Mouse (Mus musculus) MEL (cell line): ENCODE data around the gene Radil. TPM values are rescaled to one million over a fixed set of nuclear protein-coding genes. Genes with fewer than 3 reads are reported as not detected.

Experiments used
- DNase-seq: peaks from one replicate; pipeline ENCODE4 v3.0.0; 2011; ENCODE audit warnings: low read depth, low spot score
- H3K27ac ChIP-seq: 2 replicates; pipeline ENCODE4 v1.5.1; 2012; ENCODE audit warnings: low read depth, mild to moderate bottlenecking, control low read depth, low read length, moderate library complexity; ENCODE audit not compliant: control insufficient read depth
- H3K27me3 ChIP-seq, 2 experiments: fragments of 150-350 bp in 1 of 2; sonication (generic) in 1 of 2; 2 replicates each; pipeline ENCODE4 v1.6.1; 2012; ENCODE audit warnings: low read length in 2 of 2, mild to moderate bottlenecking in 2 of 2, improper control_type of control experiment in 1 of 2, moderate library complexity in 1 of 2; ENCODE audit not compliant: insufficient read depth in 2 of 2, control insufficient read depth in 1 of 2
- H3K36me3 ChIP-seq, 2 experiments: 2 replicates each; pipeline ENCODE4 v1.6.1; 2012 to 2014; ENCODE audit warnings: low read length in 2 of 2, improper control_type of control experiment in 1 of 2, inconsistent platforms in 1 of 2, mild to moderate bottlenecking in 1 of 2; ENCODE audit not compliant: insufficient read depth in 2 of 2, control insufficient read depth in 1 of 2
- H3K4me1 ChIP-seq, 2 experiments: fragments of 150-350 bp in 1 of 2; sonication (generic) in 1 of 2; 2 replicates each; pipeline ENCODE4 v1.6.1; 2012; ENCODE audit warnings: low read length in 2 of 2, improper control_type of control experiment in 1 of 2, mild to moderate bottlenecking in 1 of 2; ENCODE audit not compliant: insufficient read depth in 2 of 2, control insufficient read depth in 1 of 2
- H3K4me3 ChIP-seq, 2 experiments: fragments of 150-350 bp in 1 of 2; sonication (generic) in 1 of 2; 2 replicates each; pipeline ENCODE4 v1.5.1; 2012; ENCODE audit warnings: low read depth in 2 of 2, low read length in 2 of 2, mild to moderate bottlenecking in 2 of 2, moderate library complexity in 2 of 2, control low read depth in 1 of 2, improper control_type of control experiment in 1 of 2; ENCODE audit not compliant: control insufficient read depth in 1 of 2, insufficient read depth in 1 of 2
- H3K79me2 ChIP-seq: 2 replicates; pipeline ENCODE4 v1.6.1; 2012; ENCODE audit warnings: mild to moderate bottlenecking, low read length, moderate library complexity; ENCODE audit not compliant: control insufficient read depth, poor library complexity, insufficient read depth
- H3K9ac ChIP-seq: 2 replicates; pipeline ENCODE4 v1.6.1; 2012; ENCODE audit warnings: low read depth, mild to moderate bottlenecking, control low read depth, low read length, moderate library complexity; ENCODE audit not compliant: control insufficient read depth, poor library complexity, severe bottlenecking
- H3K9me3 ChIP-seq: fragments of 150-350 bp; sonication (generic); replicated peaks from 2 replicates; pipeline ENCODE4 v1.6.1; 2012; ENCODE audit warnings: mild to moderate bottlenecking, low read length, improper control_type of control experiment, moderate library complexity; ENCODE audit not compliant: insufficient read depth
- BHLHE40 ChIP-seq: IDR thresholded peaks from 2 replicates; pipeline ENCODE4 v1.6.1; 2012; ENCODE audit warnings: low read depth, mild to moderate bottlenecking, inconsistent platforms, low read length, improper control_type of control experiment, borderline replicate concordance
- CTCF ChIP-seq, 3 experiments: IDR thresholded peaks in 2 of 3; conservative IDR thresholded peaks in 1 of 3; 2 replicates each; pipeline ENCODE4 v1.5.1; 2011 to 2012; ENCODE audit warnings: low read length in 3 of 3, low read depth in 2 of 3, mild to moderate bottlenecking in 2 of 3, improper control_type of control experiment in 1 of 3, inconsistent platforms in 1 of 3, mixed read lengths in 1 of 3, moderate library complexity in 1 of 3; ENCODE audit not compliant: control insufficient read depth in 1 of 3, insufficient read depth in 1 of 3, poor library complexity in 1 of 3, severe bottlenecking in 1 of 3
- E2F4 ChIP-seq: IDR thresholded peaks from 2 replicates; pipeline ENCODE4 v1.6.1; 2011; ENCODE audit warnings: low read depth, low read length, improper control_type of control experiment, borderline replicate concordance
- ELF1 ChIP-seq: IDR thresholded peaks from 2 replicates; pipeline ENCODE4 v1.6.1; 2014; ENCODE audit warnings: low read depth, mild to moderate bottlenecking, inconsistent platforms, low read length, improper control_type of control experiment, moderate library complexity
- EP300 ChIP-seq, 2 experiments: IDR thresholded peaks; 2 replicates each; pipeline ENCODE4 v1.6.1; 2011; ENCODE audit warnings: improper control_type of control experiment in 2 of 2, low read length in 2 of 2, low read depth in 1 of 2, mild to moderate bottlenecking in 1 of 2
- MAX ChIP-seq: IDR thresholded peaks from 2 replicates; pipeline ENCODE4 v1.6.1; 2011; ENCODE audit warnings: low read length, improper control_type of control experiment
- MEF2A ChIP-seq: IDR thresholded peaks from 2 replicates; pipeline ENCODE4 v1.6.1; 2014; ENCODE audit warnings: low read depth, mild to moderate bottlenecking, inconsistent platforms, low read length, improper control_type of control experiment; ENCODE audit not compliant: poor library complexity, insufficient replicate concordance, severe bottlenecking; ENCODE audit errors: extremely low read depth
- MYB ChIP-seq: IDR thresholded peaks from 2 replicates; pipeline ENCODE4 v1.6.1; 2011; ENCODE audit warnings: mild to moderate bottlenecking, low read depth, low read length, improper control_type of control experiment
- NELFE ChIP-seq: IDR thresholded peaks from 2 replicates; pipeline ENCODE4 v1.6.1; 2011; ENCODE audit warnings: low read depth, low read length, improper control_type of control experiment
- NRF1 ChIP-seq: IDR thresholded peaks from 2 replicates; pipeline ENCODE4 v1.6.1; 2014; ENCODE audit warnings: low read depth, mild to moderate bottlenecking, inconsistent platforms, low read length, improper control_type of control experiment, moderate library complexity; ENCODE audit not compliant: poor library complexity, insufficient read depth, severe bottlenecking
- POLR2AphosphoS5 ChIP-seq: IDR thresholded peaks from 2 replicates; pipeline ENCODE4 v1.6.1; 2012; ENCODE audit warnings: low read depth, borderline replicate concordance, mild to moderate bottlenecking, inconsistent platforms, low read length, moderate library complexity, mixed read lengths
- RAD21 ChIP-seq: IDR thresholded peaks from 2 replicates; pipeline ENCODE4 v1.6.1; 2011; ENCODE audit warnings: mild to moderate bottlenecking, low read depth, low read length, improper control_type of control experiment
- RCOR1 ChIP-seq: IDR thresholded peaks from 2 replicates; pipeline ENCODE4 v1.6.1; 2012; ENCODE audit warnings: low read depth, mild to moderate bottlenecking, inconsistent platforms, low read length, improper control_type of control experiment
- TAL1 ChIP-seq: IDR thresholded peaks from 2 replicates; pipeline ENCODE4 v1.6.1; 2012; ENCODE audit warnings: mild to moderate bottlenecking, inconsistent platforms, low read length, moderate library complexity, mixed read lengths
- TBP ChIP-seq: IDR thresholded peaks from 2 replicates; pipeline ENCODE4 v1.8.0; 2011; ENCODE audit warnings: low read depth, low read length, improper control_type of control experiment
- TCF12 ChIP-seq: IDR thresholded peaks from 2 replicates; pipeline ENCODE4 v1.6.1; 2014; ENCODE audit warnings: low read depth, mild to moderate bottlenecking, inconsistent platforms, low read length, improper control_type of control experiment, moderate library complexity
- USF1 ChIP-seq: IDR thresholded peaks from 2 replicates; pipeline ENCODE4 v1.6.1; 2014; ENCODE audit warnings: low read depth, mild to moderate bottlenecking, inconsistent platforms, low read length, improper control_type of control experiment, moderate library complexity
- ZKSCAN1 ChIP-seq: IDR thresholded peaks from 2 replicates; pipeline ENCODE4 v1.6.1; 2012; ENCODE audit warnings: low read depth, mild to moderate bottlenecking, inconsistent platforms, low read length, improper control_type of control experiment, moderate library complexity
- ZMIZ1 ChIP-seq: IDR thresholded peaks from 2 replicates; pipeline ENCODE4 v1.6.1; 2012; ENCODE audit warnings: low read depth, mild to moderate bottlenecking, inconsistent platforms, low read length, improper control_type of control experiment, moderate library complexity
- ZNF384 ChIP-seq: IDR thresholded peaks from 2 replicates; pipeline ENCODE4 v1.6.1; 2012; ENCODE audit warnings: low read depth, mild to moderate bottlenecking, inconsistent platforms, low read length, improper control_type of control experiment
- polyA plus RNA-seq, 2 experiments: library from polyadenylated mRNA; stranded (reverse) in 1 of 2; unstranded in 1 of 2; fragments of >175 nt in 1 of 2; fragments of >200 nt in 1 of 2; gene quantifications; 2 replicates each; pipeline versions ENCODE4 v1.2.1 to v1.2.4; 2012; ENCODE audit warnings: low replicate concordance in 2 of 2, low read depth in 1 of 2; ENCODE audit not compliant: insufficient read length in 2 of 2, insufficient read depth in 1 of 2, missing spikeins in 1 of 2
- total RNA-seq: library from RNA; depleted of rRNA; stranded (reverse); fragments of 300-350 nt; gene quantifications from 2 replicates; pipeline ENCODE4 v1.2.3, GENCODE M21; 2012

The Radil gene
- total and polyA plus RNA-seq, 3 experiments: 0.07 to 0.27 TPM; not detected in 1

DNA sequence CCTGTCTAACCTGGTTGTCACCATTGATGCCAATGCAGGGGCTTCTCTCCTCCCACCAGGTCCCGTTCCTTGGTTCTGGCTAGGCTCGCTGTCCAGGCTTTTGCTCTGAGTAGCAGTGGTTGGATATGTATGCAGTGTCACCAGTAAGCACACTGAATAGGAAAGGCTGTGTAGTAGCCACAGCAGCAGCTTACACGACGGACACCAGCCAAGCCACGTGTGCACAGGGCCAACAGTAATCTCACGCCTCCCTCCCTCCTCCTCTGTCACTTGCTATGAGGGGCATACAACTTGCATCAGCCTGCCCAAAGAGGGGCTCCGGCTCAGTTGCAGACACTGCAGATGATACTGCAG is 40.9 kb downstream of the Radil start:
- H3K36me3 ChIP-seq: no peaks in the 10 kb centered on the region
- TF ChIP-seq RAD21 (no peak), TBP (no peak), E2F4 (no peak), RCOR1 (no peak), MAX (no peak), TCF12 (no peak), USF1 (no peak), MYB (no peak), TAL1 (no peak), EP300 (IDR thresholded peaks at IDR 0.05; ENCODE audit: low read depth in 1 of 2, low read length in 2 of 2) (no peak), BHLHE40 (no peak), ZKSCAN1 (no peak), NRF1 (no peak), NELFE (no peak), ELF1 (no peak), CTCF (IDR thresholded peaks at IDR 0.05 in 2 of 3, conservative IDR thresholded peaks at IDR 0.05 in 1 of 3; ENCODE audit: control insufficient read depth in 1 of 3, insufficient read depth in 1 of 3, low read depth in 2 of 3, low read length in 3 of 3, poor library complexity in 1 of 3, severe bottlenecking in 1 of 3) (no peak), MEF2A (no peak), ZMIZ1 (no peak), ZNF384 (no peak), POLR2AphosphoS5 (no peak)
- TF ChIP-seq, all 39 proteins: peak for 0
- Histone ChIP-seq H3K27ac (no peak overlapping the region), H3K9me3 (no peaks in the 10 kb centered on the region), H3K4me1 (no peaks in the 10 kb centered on the region), H3K9ac (no peak overlapping the region), H3K27me3 (peaks cover 0 to 2% of the 10 kb centered on the region in 2 experiments; a peak in 1 of 4 replicates), H3K79me2 (no peaks in the 10 kb centered on the region), H3K4me3 (no peak overlapping the region)
- no peak for DNase-seq
